Mouse (Mus musculus): ENCODE results near the gene Sdc4.

Gene Sdc4

DNA sequence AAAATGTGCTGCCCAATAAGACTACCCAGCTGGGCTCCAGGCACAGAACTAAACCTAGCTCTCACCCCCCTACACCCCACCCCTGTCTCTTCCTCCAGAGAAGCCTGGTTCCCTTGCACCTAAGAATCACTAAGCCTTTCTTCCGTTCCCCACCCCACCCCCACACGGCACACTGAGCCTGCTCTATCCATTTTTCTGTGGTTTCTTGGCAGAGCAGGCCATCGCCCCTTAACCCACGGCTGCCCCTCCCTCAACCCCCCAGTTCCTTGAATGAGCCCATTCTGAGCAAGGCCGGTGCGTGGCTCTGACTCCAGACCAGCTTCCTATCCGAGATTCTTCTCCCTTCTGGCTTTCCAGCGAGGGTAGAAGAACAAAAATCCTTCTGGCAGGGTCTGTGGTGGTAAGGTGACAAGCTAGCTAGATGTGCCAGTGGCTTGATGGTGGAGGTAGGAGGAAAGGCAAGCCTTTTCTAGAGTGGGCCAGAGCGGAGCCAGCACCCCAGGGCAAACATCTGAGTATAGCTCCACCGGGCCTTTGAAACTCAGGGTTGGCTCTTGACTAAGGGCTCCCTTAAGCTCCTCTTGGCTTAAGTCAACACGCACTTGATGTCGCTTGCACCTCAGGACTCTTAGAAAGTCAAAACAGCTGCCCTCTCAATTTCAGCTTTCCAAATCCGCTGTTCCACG is 40.1 kb downstream of the Sdc4 start:
- no peak for DNase-seq (ENCODE audit: low spot score in 2 of 2)

DNA sequence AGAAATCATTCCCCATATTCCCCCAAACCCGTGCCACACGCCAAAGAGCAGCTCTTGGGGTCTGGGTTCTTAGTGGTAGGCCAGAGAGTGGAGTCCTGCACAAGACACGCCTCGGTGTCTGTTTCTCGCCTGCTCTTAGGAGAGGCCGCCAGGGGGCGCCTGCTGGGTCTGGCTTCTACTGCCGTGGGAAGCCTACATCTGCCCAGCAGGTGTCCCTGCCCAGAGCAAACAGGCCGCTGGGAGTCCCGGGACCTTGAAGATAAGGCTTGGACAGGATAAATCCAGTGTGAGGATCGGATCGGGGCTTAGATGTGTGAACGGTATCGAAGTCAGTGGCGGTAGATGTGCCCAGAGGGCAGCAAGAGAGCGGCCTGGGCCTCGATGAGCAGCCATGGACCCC is 40.8 kb downstream of the Sdc4 start, which contains the start of gene Rbpjl:
TSS of gene Rbpjl (plus strand) at position 236 of the 400 bp plus-strand sequence.
- peak; percentile 25 to 74 for DNase-seq (ENCODE audit: low spot score in 2 of 2)

DNA sequence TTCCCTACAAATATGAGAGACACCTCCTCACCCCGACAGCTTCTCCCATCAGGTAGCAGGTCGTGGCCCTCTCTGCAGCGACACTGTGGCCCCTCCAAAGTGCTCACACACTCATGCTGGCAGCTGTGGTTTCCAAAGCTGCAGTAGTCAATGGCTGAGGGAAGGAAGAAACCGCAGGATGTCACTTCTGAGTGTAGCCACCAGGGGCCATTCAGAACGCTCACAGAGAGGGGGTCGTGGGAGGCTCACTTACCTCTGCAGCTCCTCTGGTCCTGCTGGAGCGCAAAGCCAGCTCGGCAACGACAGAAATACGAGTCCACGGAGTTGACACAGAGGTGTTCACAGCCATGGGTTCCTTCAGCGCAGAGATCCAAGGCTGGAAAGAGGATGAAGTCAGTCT is 46.8 kb downstream of the Sdc4 start:
- no peak for DNase-seq (ENCODE audit: low spot score in 2 of 2)

DNA sequence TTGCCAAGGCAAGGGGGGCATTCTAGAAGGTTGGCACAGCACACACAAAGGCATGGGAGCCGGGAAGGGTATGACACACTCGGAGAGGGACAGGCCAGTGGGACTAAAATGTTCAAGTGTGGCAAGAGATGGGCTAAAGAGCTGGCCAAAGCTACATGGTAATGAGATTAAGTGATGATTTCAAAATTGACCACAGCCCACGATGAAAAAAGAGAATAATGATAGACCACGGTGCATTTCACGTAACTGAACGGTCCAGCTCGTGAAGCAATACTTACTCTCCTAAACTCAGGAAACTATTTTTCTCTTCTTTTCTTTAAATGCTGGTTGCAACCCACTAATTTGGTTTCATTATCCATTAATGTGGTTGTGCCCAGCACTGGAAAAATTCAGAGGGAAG is 47.6 kb downstream of the Sdc4 start:
- no peak for DNase-seq (ENCODE audit: low spot score in 2 of 2)

DNA sequence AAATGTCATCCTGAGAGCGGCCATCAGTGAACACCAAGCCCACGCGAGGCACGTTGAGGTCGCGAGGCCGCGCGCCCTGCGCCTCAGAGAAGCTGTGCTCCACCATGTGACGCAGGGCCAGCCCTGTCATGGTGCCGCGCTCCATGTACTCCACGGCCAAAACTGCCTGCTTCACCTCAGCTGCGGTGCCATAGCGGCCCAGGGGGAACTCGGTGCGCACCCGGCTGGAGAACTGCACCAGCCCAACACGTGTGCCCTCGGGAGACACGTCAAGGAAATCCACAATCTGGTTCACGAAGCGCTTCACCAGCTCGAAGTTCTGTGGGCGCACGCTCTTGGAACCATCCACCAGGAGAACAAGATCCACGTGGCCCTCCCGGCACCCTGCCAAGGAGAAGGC is 50.6 kb downstream of the Sdc4 start:
- DNase-seq (ENCODE audit: low spot score in 2 of 2) = no peak

DNA sequence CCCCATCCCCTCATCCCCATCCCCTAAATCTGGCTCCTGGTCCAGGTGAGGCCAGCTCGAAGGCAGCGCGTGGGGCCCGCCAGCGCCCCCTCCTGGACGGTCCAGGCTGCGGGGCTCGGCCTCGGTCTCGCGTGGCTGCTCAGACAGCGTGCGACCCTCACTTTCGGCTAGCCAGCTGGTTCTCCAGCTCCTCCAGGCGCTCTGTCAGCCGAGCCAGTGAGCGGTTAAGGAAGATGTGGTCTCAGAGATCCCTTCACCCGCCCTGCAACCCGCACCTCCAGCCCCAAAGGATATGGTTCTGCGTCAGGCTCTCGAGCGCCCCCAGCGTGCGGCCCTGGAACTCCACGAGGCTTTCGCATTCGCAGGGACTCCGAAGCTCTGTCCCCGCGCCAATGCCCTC is 54.2 kb downstream of the Sdc4 start:
- DNase-seq (ENCODE audit: low spot score in 2 of 2) = peak; percentile 52 to 81

DNA sequence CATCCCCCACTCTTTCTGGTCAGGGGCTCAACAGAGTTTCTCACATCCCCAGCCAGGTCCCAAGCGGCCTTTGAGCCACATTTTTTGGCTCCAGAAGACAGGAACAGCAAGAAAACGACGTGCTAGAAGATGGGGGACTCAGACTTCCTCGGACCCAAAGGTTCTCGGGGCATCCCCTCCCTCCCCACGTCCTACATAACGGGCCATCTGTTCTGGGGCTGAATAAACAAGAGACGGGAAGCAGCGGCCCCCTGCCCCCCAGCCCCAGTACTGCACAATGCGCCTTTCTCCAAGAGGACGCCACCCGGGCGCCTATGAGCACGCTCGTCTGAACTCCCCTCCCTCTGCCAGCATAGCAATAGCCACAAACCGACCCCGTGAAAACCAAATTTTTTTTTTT is 54.7 kb downstream of the Sdc4 start, which contains the start of gene Slpi:
TSS of gene Slpi (minus strand) at position 76 of the 400 bp plus-strand sequence.
- DNase-seq (ENCODE audit: low spot score in 2 of 2) = no peak

DNA sequence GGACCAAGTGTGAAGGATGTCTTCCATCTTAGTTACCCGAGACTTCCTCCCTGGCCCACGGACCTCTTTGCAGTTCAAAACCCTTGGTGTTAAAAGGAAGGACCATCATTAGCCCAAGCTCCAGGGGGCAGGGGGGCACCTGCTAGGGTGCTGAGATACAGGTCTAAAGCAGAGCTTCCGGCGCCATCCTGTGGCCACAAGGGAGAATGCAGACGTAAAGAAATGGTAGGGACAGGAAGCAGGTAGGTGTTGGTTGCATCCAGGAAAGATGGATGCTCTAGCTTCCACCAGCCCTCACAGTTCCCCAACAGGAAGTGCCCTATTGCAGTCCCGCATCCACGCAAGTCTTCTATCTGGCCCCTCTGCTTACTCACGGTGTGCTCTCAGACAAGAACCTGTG is 56.7 kb downstream of the Sdc4 start:
- DNase-seq (ENCODE audit: low spot score in 2 of 2) = no peak

DNA sequence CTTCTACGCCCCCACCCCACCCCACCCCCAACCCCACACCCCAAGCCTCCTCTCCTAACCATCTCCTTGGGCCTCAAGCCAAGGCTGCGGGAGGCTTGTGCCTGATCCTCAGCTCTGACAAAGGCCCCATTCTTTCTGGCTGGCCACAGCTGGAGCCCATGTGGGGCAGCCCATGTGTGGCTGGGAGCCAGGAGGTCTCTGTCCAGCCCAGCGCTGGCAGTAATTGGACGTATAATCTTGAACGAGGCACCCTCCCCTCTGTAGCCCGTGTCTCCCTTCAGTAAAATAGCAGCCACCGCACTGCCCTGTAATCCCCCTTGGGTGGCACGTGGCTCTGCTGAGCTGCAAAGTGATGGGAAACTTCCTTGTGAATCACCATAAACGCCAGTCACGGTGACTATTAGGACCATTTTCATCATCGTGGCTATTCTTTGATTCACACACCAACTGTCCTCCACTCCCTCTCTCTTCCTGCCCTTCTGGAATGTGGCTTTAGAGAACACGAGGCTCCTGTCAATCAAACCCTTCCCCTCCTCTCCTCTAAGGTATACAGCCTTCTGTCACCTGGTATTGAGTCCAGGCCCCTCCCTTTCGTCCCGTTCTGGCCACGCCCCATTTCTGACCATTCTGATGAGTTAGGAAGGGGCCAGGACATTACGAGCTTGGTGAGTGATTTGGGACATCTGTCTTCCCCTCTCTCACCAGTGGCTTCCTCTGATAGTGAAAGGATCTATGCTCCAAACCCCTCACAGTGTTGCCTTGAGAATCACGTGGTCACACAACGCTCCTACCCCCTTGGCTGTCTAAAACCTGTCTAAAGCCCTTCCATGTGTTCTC is 57.5 kb downstream of the Sdc4 start:
- no peak for DNase-seq (ENCODE audit: low spot score in 2 of 2)

DNA sequence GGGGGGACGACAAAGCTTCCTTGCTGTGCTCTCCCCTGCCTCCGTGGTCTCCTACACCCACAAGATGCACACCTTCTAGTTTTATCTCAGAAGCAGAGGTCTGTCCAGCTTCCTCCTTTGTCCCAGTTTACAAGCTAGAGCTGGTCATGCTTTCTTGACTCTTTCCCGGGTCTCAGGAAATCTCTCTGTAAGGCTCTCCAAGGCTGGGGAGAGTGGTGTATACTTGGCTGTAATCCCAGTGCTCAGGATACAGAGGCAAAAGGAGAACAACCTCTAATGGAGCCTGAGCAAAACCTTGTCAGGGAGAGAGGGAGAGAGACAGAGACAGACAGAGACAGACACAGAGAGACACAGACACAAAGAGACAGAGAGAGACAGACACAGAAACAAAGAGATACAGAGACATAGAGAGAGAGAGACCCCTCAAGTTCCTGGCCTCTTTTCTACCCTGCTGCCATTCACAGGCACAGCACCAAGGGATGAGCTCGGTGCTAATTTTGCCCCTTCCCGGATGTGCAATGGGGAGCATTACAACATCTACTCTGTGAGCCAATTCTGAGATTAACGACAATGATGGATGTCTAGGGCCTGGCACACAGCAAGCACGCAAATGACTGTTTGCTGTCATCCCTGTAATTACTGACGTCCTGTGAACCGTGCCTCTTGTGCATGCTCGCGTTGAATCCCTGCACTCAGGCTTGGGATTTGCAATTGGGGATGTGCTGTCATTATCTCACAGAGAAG is 59.9 kb downstream of the Sdc4 start:
- no peak for DNase-seq (ENCODE audit: low spot score in 2 of 2)

DNA sequence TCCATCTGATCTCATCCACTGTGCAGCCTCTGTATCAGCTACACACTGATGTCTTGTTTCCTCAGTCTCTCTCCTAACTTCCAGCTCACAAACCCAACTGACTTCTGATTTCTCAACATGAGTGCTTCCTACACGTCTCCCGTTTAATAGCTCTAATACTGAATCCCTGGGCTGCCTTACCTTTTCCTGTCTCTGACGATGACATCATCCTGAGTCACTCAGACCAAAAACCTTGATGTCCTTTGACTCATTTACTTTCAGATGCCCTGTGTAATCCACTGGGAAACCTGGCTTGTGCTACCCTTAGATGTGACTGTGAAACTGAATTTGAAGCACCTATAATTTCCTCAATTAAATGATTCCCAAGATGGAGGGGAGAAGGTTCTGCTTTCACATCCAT is 60.7 kb downstream of the Sdc4 start:
- no peak for DNase-seq (ENCODE audit: low spot score in 2 of 2)

DNA sequence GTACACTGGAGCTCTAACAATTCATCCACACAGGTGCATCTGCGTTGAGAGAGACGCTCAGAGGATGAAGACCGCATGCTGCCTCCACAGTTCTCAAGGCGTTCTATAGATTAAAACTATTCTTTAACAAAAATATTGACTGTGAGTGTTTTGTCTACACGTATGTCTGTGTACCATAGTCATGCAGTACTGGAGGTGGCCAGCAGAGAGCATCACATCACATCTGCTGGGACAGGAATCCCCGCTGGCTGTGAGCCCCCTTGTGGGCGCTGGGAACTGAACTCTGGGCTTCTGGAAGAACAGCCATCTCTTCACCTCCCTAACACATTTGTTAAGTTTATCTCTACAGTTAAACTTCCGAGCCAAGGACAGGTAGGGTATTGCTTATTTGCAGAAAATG is 62.0 kb downstream of the Sdc4 start:
- no peak for DNase-seq (ENCODE audit: low spot score in 2 of 2)

DNA sequence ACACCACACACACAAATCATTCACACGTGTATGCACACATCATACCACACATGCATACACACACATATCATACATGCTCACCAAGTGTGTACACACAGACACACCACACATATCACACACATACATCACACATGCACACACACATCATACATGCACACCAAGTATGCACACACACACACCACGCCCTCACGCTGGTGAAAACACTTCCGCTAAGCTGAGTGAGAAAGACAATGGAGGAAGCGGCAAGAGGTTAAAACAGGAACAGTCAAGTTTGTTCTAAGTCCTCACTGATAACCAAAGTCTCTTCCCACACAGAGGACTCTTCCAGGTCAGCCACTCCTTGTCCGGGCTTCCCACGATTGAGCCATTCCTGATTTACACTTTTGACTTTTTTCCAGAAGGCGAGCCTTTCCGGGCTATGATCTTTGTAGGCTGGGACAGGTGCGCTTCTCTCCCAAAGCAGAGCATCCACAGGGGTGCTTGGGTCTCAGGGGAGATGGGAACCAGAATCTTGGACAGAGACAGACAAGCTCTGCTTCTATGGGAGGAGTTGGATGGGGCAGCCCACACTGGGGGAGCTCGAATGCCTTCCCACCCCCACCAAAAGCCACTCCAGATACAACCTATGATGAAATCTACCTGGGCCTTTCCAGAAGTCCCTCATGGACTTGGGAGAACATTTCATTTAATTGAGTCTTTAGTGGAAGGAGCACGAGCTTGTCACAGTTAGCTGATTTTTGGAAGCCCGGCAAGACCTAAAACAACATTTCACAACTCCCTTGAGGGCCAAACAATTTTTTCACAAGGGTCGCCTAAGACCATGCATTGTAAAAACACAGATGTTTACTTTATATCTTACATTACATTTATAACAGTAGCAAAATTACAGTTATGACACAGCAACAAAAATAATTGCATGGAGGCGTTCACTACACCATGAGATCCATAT is 65.9 kb downstream of the Sdc4 start:
- no peak for DNase-seq (ENCODE audit: low spot score in 2 of 2)
